Mouse (Mus musculus): Measurements from ENCODE around the gene Dtx1.

The Dtx1 gene

DNA sequence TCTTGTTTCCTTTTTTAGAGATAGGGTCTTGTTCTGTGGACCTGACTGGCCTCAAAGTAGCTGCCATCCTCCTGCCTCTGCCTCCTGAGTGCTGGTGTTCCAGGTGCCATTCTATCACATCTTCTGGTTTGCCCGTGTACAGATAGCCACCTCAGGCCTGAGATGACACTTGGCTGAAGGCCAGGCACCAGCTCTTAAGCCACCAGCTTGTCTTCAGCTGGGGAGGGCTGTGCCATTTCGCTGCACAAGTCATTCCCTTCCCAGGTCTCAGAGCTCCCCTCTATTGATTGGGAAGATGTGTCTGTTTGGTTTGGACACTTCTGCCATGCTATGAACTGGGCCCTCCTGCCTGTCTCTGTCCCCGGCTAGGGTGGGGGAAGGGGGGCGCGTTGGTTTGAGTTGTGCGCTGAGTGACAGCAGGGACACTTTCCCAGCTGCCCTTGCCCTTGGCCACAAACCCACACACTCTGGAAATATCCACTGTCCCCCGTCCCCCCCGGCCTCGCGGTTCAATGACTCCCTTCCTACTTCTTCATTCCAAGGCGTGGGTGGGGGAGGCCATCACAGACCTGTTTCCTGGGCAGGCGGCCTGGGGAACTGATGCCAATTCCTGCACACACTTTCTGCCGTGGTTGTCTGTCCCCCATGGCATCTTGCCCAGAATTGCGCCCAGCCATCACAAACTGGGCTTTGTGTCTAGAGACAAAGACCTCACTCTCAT lies 68.2 kb downstream of the Dtx1 start:
- no peak for DNase-seq (ENCODE audit: low read depth, low spot score)

DNA sequence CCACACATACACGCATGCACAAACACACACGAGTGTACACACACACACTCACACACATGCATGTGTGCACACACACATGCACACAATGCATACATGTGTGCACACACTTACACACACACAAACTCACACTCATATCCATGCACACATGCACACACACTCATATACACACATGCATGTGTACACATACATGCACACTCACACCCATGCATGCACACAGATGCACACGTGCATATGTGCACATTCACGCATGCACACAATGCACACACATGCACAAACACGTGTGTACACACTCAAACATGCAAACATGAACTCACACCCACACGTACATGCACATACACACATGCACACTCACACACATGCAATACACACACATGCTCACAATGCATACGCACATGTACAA lies 71.6 kb downstream of the Dtx1 start:
- no peak for DNase-seq (ENCODE audit: low read depth, low spot score)

DNA sequence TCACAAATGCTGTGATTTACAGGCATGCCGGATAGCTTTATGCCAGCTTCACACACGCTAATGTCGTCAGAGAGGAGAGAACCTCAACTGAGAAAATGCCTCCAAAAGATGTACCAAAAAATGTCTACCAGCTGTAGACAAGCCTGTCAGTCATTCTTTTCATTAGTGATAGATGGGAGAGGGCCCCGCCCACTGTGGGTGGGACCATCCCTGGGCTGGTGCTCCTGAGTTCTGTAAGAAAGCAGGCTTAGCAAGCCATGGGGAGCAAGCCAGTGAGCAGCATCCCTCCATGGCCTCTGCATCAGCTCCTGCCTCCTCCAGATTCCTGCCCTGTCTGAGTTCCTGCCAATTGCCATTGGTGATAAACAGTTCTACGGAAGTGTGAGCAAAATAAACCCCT lies 76.1 kb downstream of the Dtx1 start:
- DNase-seq (ENCODE audit: low read depth, low spot score): no peak

DNA sequence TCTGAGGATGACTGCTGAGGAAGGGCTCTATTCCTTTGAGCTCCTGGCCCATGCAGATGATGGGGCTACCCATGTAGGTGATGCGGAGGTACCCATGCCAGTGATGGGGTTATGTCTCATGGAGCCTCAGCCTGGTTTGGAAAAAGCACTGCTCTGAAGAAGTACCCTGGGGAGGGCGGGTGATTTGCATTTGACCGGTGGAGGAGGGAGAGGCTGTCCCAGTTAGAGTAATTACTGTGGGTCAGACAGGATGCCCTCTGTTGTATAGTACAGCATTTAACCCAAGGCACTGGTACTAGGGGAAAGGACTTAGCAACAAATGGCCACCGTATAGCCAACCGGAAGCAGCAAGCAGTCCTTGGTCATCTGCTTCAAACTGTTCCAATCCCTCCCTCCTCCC lies 76.9 kb downstream of the Dtx1 start:
- no peak for DNase-seq (ENCODE audit: low read depth, low spot score)

DNA sequence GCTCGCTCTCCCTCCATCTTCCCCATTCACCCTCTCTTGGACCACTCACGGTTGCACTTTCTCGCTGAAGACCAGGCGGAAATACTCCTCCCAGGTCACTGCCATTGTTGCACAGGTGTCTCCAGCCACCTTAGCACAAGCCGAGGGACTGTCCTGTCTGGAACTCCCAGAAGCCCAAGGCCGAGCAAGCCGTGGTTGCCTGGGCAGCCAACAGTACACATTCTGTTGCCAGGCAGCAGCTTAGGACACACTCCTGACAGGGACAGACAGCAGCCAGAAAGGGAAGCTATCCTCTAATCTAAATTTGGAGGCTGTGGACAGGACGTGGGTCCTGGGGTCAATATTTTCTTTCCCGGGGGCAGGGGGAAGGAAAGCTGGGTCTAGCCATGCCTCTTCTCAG lies 77.6 kb downstream of the Dtx1 start, which contains the start of gene Cfap73:
TSS of gene Cfap73 (minus strand) at position 105 of the 400 bp plus-strand sequence.
- DNase-seq (ENCODE audit: low read depth, low spot score): no peak

DNA sequence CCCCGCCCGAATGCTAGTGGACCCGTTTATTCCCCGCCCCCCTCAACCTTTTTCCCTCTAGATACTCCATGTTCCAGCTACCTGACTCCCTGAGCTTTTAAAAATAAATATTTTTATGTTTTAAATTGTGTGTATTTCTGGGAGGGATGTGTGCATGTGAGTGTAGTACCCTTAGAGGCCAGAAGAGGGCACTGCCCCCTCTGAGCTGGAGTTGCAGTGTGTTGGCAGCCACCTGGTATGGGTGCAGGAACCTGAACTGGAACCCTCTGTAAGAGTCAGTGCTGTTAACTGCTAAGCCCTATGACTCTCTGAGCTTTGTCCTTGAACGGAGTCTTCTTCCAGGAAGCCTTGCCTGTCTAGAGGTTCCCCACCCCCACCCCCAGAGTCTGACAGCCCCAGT lies 79.8 kb downstream of the Dtx1 start:
- DNase-seq (ENCODE audit: low read depth, low spot score): no peak

DNA sequence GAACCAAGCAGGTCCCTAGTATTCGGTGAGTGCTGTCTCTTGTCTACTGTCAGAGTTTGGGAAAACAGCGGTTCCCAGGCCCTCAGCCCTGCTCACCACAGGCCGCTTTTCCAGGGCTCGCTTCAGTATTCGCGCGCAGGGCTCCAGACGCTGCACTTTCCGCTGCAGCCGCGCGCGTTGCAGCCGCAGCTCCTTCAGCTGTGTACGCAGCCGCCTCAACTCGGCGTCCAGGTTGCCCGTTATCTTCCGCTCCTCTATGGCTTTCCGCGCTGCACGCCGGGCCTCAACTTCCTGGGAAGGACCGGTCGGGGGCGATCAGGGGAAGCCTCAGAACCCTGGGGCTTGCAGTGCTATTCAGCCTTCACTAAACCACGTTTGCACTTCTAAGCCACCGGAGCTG lies 80.6 kb downstream of the Dtx1 start:
- no peak for DNase-seq (ENCODE audit: low read depth, low spot score)

Measured in 3T3-L1 (cell line).